Mouse (Mus musculus) forebrain, embryonic 11.5 days (tissue): ENCODE measurements at regions not wholly inside any gene's neighbourhood (a gene's known extent, or its start where the extent isn't known, plus 50 kb on each side); places are given as distances from the start of the nearest gene placed in this dataset.

ENCODE experiments used
- ATAC-seq: fragments of 200-750 bp; cut with Nextera tagmentation; replicated peaks from 2 replicates; pipeline ENCODE4 v1.8.0; 2017; ENCODE audit warnings: moderate TSS enrichment; ENCODE audit not compliant: low FRiP score
- DNase-seq: peaks from one replicate; pipeline ENCODE4 v3.0.0-alpha.2; 2017; ENCODE audit warnings: low spot score
- H3K27ac ChIP-seq: fragments of 300-500 bp; sonication (generic); 2 replicates; pipeline ENCODE4 v1.5.1; 2014; ENCODE audit warnings: low read depth, low read length
- H3K27me3 ChIP-seq: fragments of 300-500 bp; sonication (generic); 2 replicates; pipeline ENCODE4 v1.6.1; 2014; ENCODE audit warnings: mild to moderate bottlenecking, low read length, mixed read lengths; ENCODE audit not compliant: control insufficient read depth, insufficient read depth
- H3K36me3 ChIP-seq: fragments of 300-500 bp; sonication (generic); 2 replicates; pipeline ENCODE4 v1.6.1; 2014; ENCODE audit warnings: mild to moderate bottlenecking, low read length, moderate library complexity, mixed read lengths; ENCODE audit not compliant: control insufficient read depth, insufficient read depth
- H3K4me1 ChIP-seq: fragments of 300-500 bp; sonication (generic); replicated peaks from 2 replicates; pipeline ENCODE4 v1.6.1; 2014; ENCODE audit warnings: low read length, mixed read lengths; ENCODE audit not compliant: control insufficient read depth, insufficient read depth
- H3K4me2 ChIP-seq: fragments of 300-500 bp; sonication (generic); 2 replicates; pipeline ENCODE4 v1.6.1; 2014; ENCODE audit warnings: low read depth, mild to moderate bottlenecking, low read length, moderate library complexity, mixed read lengths; ENCODE audit not compliant: severe bottlenecking
- H3K4me3 ChIP-seq: fragments of 300-500 bp; sonication (generic); 2 replicates; pipeline ENCODE4 v1.5.1; 2014; ENCODE audit warnings: low read depth, low read length
- H3K9ac ChIP-seq: fragments of 300-500 bp; sonication (generic); 2 replicates; pipeline ENCODE4 v1.6.1; 2014; ENCODE audit warnings: low read length
- H3K9me3 ChIP-seq: fragments of 300-500 bp; sonication (generic); 2 replicates; pipeline ENCODE4 v1.6.1; 2016; ENCODE audit warnings: low read length, mixed read lengths; ENCODE audit not compliant: control insufficient read depth
- WGBS: fragments of 180-500 bp; shearing (Covaris S2); extraction: QIAGEN DNeasy Blood & Tissue Kit; methylation state at CpG from one replicate; pipeline ENCODE4 v1.1.7; 2014; 5-methylcytosine and 5-hydroxymethylcytosine counted together

GRCm38 (mm10) chr4:99379983-99380382 lies 84.3 kb downstream of the Gm12689 start:
- Histone ChIP-seq H3K4me3 (no peak overlapping the region), H3K27me3 (peaks cover 11% of the 10 kb centered on the region; the same call in 1 of the 2 replicates), H3K36me3 (no peaks in the 10 kb centered on the region), H3K9me3 (no peaks in the 10 kb centered on the region), H3K4me1 (0 out of 2 replicates have a peak, but pooled peaks cover 5% of the 10 kb centered on the region), H3K27ac (no peak overlapping the region), H3K9ac (no peak overlapping the region), H3K4me2 (no peak overlapping the region)
- DNase-seq (no peak), ATAC-seq (no peak)
- 87% methylated on average over 4 of the region's 4 CpGs for WGBS

- Histone ChIP-seq H3K4me3 (no peak overlapping the region), H3K4me1 (no peaks in the 10 kb centered on the region; the same call in 1 of the 2 replicates), H3K9me3 (no peaks in the 10 kb centered on the region), H3K27ac (no peak overlapping the region), H3K36me3 (no peaks in the 10 kb centered on the region), H3K9ac (no peak overlapping the region), H3K4me2 (no peak overlapping the region), H3K27me3 (0 out of 2 replicates have a peak, but pooled peaks cover 3% of the 10 kb centered on the region)
- DNase-seq = peak; percentile 68
- WGBS = 5% methylated on average over 8 of the region's 8 CpGs
- peak; percentile 86 for ATAC-seq
These were observed 89.7 kb downstream of the Gm12689 start for GRCm38 (mm10) chr4:99385381-99385780.

GRCm38 (mm10) chr4:99389428-99389827 lies 93.7 kb downstream of the Gm12689 start:
- Histone ChIP-seq H3K4me2 (no peak overlapping the region), H3K9ac (no peak overlapping the region), H3K27me3 (no peaks in the 10 kb centered on the region), H3K4me3 (no peak overlapping the region), H3K36me3 (no peaks in the 10 kb centered on the region), H3K4me1 (no peaks in the 10 kb centered on the region; the same call in 1 of the 2 replicates), H3K9me3 (no peaks in the 10 kb centered on the region), H3K27ac (no peak overlapping the region)
- WGBS = 45% methylated on average over 1 of the region's 1 CpGs
- DNase-seq (no peak), ATAC-seq (no peak)

DNA sequence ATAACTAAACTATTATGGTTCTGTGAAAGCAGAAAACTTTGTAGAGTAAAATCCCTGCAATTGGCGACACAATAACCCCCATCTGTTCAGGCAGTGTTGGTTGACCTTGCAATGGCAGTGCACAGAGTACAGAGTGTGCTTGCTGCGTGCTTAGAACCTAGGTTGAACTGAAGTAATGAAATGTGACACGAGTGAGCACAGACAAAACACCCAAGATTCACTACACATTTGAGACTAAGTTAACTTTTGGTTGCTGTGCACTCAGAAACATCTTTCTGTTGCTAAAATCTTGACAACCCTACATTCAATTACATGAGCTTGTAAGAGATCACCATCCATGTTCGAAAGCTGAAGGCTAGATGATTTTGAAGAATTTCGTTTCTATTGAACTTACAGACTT lies 97.3 kb downstream of the Gm12689 start:
- H3K27me3 ChIP-seq = no peaks in the 10 kb centered on the region
- no peaks in the 10 kb centered on the region for H3K9me3 ChIP-seq
- H3K36me3 ChIP-seq = no peaks in the 10 kb centered on the region
- whole genome bisulfite sequencing = 83% methylated on average over 5 of the region's 5 CpGs
- no peak overlapping the region for H3K4me3 ChIP-seq
- no peak overlapping the region for H3K27ac ChIP-seq
- no peak overlapping the region for H3K9ac ChIP-seq
- no peaks in the 10 kb centered on the region for H3K4me1 ChIP-seq
- no peak overlapping the region for H3K4me2 ChIP-seq
- ATAC-seq (no peak), DNase-seq (no peak)

- ATAC-seq = no peak
- Histone ChIP-seq H3K4me1 (no peaks in the 10 kb centered on the region), H3K36me3 (no peaks in the 10 kb centered on the region), H3K27ac (no peak overlapping the region), H3K27me3 (no peaks in the 10 kb centered on the region), H3K4me2 (no peak overlapping the region), H3K9ac (no peak overlapping the region), H3K4me3 (no peak overlapping the region), H3K9me3 (no peaks in the 10 kb centered on the region)
- 61% methylated on average over 3 of the region's 3 CpGs for WGBS
- DNase-seq = no peak
These were observed 98.5 kb downstream of the Gm12689 start for GRCm38 (mm10) chr4:99394244-99394643.

GRCm38 (mm10) chr4:99407466-99407865 lies 111.8 kb downstream of the Gm12689 start:
- H3K27me3 ChIP-seq = no peaks in the 10 kb centered on the region
- H3K9me3 ChIP-seq = no peaks in the 10 kb centered on the region
- ATAC-seq = no peak
- H3K4me1 ChIP-seq = no peaks in the 10 kb centered on the region
- no peak overlapping the region for H3K4me2 ChIP-seq
- H3K9ac ChIP-seq = no peak overlapping the region
- H3K36me3 ChIP-seq = no peaks in the 10 kb centered on the region
- no peak overlapping the region for H3K4me3 ChIP-seq
- no peak overlapping the region for H3K27ac ChIP-seq
- 93% methylated on average over 7 of the region's 7 CpGs for WGBS
- no peak for DNase-seq

GRCm38 (mm10) chr4:99423449-99423848 lies 127.7 kb downstream of the Gm12689 start:
- H3K9me3 ChIP-seq = no peaks in the 10 kb centered on the region
- no peak for DNase-seq
- no peaks in the 10 kb centered on the region for H3K27me3 ChIP-seq
- 83% methylated on average over 1 of the region's 1 CpGs for WGBS
- no peak overlapping the region for H3K27ac ChIP-seq
- no peaks in the 10 kb centered on the region for H3K4me1 ChIP-seq
- H3K4me3 ChIP-seq = no peak overlapping the region
- H3K4me2 ChIP-seq = no peak overlapping the region
- H3K9ac ChIP-seq = no peak overlapping the region
- no peak for ATAC-seq
- no peaks in the 10 kb centered on the region for H3K36me3 ChIP-seq

DNA sequence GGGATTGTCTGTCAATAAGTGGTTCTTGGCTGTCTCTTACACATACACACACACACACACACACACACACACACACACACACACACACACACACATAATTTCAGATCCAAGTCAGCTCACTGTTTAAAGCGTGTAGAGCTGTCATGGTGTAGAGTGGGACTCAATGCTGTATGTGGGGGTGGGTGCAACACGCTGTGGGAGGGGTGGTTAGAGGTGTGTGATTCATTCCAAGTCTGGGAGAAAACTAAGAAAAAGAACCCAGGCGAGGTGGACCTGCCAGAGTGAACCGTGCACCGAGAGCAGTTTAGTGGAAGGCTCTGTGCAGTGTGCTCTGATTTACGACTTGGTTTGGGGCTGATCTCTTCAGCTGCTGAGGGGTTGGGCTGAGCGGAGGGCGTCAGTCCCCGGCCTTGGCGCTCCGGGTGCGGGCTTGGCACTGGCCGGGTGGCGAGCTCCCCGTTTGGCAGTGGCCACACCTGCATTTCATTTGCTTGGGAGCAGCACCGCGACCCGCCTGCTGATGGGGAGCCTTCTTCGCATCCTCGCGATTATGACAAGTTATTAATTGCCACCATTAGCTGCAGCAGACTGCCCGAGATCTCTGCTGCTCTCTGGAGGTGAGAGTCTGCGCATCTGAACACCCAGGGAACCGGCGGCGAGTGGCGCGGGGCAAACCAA lies 149.5 kb downstream of the Gm12689 start:
- DNase-seq (peak; percentile 52), ATAC-seq (no peak)
- Histone ChIP-seq H3K9me3 (no peaks in the 10 kb centered on the region), H3K4me1 (no peaks in the 10 kb centered on the region), H3K27me3 (no peaks in the 10 kb centered on the region), H3K36me3 (no peaks in the 10 kb centered on the region), H3K4me2 (peak overlapping the region; percentile 34; the same call in 1 of the 2 replicates), H3K27ac (no peak overlapping the region), H3K9ac (no peak overlapping the region), H3K4me3 (0 out of 2 replicates have a peak overlapping the region, but pooled peaks have one; percentile 12)
- WGBS = 45% methylated on average over 28 of the region's 28 CpGs

- no peak overlapping the region for H3K27ac ChIP-seq
- no peak for ATAC-seq
- no peak for DNase-seq
- peak overlapping the region; percentile 34; the same call in 1 of the 2 replicates for H3K4me2 ChIP-seq
- 77% methylated on average over 9 of the region's 9 CpGs for WGBS
- no peaks in the 10 kb centered on the region for H3K36me3 ChIP-seq
- H3K4me3 ChIP-seq = 0 out of 2 replicates have a peak overlapping the region, but pooled peaks have one; percentile 12
- no peaks in the 10 kb centered on the region for H3K9me3 ChIP-seq
- H3K4me1 ChIP-seq = no peaks in the 10 kb centered on the region
- no peak overlapping the region for H3K9ac ChIP-seq
- no peaks in the 10 kb centered on the region for H3K27me3 ChIP-seq
These were observed 150.0 kb downstream of the Gm12689 start for GRCm38 (mm10) chr4:99445755-99446128.
